Mouse (Mus musculus) CD4-positive helper T cell, adult 2 months (primary cell): ENCODE results near the gene Madcam1.

Source experiments
- DNase-seq: peaks from one replicate; pipeline ENCODE4 v3.0.0-alpha.2; 2012; ENCODE audit warnings: low read depth, missing footprints, low spot score

Gene Madcam1

DNA sequence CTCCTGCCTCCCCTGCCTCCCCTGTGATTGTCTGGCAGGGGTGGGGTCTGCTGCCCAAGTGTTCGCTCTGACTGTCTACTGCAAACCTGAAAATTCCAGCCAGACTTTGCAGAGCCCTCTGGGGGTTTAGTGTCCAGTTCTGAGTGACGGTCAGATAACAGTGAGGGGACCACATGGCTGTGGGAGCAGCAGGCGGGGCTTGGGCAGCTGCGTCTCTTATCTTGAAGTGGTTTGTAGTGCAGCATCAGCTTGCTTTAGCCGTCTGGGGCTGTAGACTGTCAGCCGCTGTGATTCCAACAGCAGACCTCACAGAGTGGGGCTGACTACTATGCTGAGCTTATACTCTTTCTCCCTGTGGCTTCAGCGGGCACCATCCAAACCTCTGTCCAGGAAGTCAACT lies 44.9 kb downstream of the Madcam1 start:
- DNase-seq, result no peak

DNA sequence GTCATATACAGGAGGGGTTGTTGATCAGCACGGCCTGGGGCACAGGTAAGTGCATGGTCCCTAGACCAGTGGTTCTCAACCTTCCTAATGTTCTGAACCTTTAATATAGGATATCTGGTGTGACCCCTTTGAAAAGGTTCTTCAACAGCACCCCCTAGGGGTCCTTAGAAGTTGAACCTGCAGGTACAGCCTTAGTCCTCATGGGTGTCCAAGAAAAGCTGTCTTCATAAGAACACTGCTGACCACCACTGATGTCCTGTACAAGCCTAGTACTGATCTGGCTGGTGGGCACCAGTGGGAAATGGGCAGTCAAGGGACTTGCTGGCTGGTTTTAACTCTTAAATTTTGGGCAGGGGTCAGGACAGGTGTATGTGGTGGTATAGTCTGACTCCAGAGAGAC lies 47.7 kb downstream of the Madcam1 start:
- peak; percentile 44 for DNase-seq

- DNase-seq, result peak; percentile 69
Measured at GRCm38 (mm10) chr10:79712499-79713126, 48.3 kb downstream of the Madcam1 start.

DNA sequence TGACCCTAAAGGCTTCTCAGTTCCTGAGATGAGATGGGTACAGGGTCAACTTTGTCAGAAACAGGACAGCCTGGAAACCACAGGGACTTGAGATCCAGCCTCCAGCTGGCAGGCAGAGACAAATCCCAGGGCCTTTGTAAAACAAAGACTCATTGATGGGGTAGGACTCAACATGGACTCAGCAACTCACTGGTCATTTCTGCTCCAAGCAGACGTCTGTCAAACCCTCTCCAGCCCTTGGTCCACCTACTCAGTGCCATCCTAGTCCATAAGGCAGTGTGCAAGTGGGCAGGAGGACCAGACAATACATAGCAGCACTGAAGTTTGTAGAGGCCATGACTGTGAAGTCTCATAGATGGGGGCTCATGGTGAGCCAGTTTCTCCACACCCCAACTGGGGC lies 48.8 kb downstream of the Madcam1 start:
- no peak for DNase-seq

DNA sequence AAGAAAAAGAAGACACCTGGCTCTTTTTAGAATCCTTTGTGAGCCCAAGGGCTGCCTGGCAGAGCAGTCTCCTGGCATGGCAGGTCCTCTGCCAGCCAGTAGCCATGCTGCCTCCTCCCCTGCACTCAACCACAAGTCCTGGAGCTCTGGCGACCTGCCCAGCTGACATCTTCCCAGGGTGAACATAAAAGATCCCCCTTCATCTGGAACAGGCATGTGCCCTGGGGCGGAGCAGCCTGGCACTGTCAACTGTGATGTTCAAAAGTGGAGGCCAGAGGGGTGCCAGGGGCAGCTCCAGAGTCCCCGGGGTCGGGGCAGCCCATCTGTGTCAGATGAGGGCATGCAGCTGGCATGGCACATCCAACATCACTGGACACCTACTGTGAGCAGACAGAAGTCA lies 50.6 kb downstream of the Madcam1 start:
- DNase-seq, result no peak

DNA sequence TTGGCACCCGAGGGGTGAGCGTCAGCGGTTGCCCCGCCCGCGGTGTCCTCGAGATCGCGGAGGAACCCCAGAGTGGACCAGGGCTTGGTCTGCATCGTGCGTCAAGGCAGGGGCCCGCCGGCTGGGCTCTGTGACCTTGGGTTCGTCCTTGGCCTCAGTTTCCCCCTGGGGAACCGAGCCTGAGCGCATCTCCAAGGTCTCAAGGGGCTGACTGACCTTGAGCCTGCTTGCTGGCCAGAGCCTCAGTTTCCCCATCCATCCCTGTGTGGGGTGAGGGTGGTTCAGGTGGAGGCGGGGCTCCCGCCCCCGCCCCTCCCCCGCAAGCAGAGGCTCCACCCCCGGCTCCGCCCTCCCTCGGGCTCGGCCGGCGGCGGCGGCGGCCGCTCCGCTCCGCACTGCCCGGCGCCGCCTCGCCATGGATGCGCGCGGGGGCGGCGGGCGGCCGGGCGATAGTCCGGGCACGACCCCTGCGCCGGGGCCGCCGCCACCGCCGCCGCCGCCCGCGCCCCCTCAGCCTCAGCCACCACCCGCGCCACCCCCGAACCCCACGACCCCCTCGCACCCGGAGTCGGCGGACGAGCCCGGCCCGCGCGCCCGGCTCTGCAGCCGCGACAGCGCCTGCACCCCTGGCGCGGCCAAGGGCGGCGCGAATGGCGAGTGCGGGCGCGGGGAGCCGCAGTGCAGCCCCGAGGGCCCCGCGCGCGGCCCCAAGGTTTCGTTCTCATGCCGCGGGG lies 52.1 kb downstream of the Madcam1 start, which contains the start of gene Hcn2:
Gene Hcn2, plus strand, starts transcription at position 381 of the 734 bp plus-strand sequence.
- no peak for DNase-seq

GRCm38 (mm10) chr10:79716988-79717355 lies 52.6 kb downstream of the Madcam1 start:
- peak; percentile 40 for DNase-seq

DNA sequence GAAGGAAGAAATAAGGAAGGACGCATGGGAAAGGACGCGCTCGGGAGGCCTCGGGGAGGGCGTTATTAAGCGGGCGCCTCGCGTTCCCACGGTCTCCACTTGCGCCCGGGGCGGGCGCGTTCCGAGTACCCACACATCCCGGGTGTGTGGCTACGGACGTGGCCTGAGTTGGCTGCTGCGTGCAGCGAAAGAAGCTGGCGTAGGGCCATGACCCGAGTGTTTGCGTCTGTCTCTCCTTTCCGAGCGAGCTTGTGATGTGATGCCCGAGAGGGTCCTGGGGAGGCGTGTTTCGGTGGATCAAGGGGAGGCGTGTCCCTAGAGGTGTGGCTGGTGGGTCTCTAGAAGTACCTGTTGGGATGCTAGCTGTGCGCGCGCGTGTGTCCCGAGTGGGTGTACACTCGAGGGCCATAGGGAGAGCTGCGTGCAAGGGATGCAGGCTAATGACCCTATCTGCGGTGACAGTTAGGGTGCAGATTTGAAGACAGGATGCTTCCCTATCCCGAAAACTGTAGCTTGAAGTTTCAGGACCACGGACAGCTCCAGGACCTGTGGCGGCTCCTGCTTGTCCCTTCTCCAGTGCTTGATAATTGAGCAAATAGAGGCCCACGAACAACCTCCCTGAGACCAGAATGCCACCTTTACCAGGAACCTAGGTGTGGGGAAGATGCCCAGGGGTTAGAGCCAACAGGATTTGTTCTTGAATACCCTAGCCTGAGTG lies 53.4 kb downstream of the Madcam1 start:
- DNase-seq, result peak; percentile 60
